Mouse (Mus musculus) layer of hippocampus, adult 9-11 months (tissue): ENCODE measurements around the gene Prdm15.

Experiments
- DNase-seq: peaks from one replicate; pipeline ENCODE4 v3.0.0; 2022

The Prdm15 gene

DNA sequence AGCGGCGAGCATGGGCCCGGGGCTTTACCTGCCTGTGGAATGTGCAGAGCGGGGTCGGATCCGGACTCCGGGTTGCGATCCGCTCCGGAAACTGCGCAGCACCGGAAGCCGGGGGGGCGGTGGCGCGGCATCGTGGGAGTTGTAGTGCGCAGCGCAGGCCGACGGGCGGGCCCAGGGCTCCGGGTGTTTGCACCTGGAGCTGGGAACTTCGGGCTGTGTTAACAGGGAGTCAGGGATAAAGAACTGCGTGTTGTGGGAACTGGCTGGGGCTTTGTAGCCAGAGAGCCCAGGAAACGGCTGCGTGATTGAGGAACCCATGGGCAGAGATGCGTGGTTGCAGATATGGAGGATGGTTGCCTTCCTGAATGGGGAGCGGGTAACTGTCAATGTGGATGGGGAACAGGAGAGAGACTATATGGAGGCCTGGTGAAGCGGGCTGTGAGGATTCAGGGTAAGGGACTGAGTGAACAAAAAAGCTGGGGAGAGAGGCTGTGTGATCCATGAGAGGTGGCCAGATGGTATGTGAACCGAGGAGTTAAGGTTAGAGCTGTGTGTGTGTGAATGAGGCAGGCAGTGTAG lies at the start of gene Prdm15:
Gene Prdm15, minus strand, starts transcription at position 110 of the 579 bp plus-strand sequence.
- DNase-seq: peak; percentile 85

DNA sequence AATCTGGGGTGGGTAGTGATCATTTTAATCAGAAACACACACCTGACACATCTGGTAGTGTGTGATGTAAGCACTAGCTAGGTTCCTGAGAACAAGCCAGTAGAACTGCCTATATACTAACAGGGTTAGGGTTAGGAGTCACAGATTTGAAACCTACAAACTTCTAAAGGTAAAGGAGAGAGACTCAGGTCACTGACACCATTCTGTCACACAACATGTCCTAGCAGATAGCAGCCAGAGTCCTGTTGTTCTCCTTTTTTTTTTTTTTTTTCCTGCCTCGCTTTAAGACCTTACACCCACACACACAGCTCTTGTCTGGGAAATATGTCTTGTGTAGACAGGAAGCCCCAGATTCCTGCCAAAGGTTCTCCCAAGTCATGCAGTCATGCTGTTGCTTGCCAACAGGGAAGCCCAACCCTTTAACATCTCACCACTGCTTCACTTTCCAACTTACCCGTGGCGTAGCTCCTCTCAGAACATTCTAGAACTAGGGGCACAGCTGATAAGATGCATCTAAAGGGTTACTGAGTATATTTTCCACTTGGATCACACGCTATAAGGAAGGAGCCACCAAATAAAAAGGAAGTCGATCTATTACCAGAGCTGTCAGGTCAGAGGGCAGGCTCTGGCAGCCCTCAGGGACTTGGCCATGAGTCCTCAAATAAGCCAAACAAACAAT lies 45.8 kb upstream of the Prdm15 start:
- DNase-seq: no peak

DNA sequence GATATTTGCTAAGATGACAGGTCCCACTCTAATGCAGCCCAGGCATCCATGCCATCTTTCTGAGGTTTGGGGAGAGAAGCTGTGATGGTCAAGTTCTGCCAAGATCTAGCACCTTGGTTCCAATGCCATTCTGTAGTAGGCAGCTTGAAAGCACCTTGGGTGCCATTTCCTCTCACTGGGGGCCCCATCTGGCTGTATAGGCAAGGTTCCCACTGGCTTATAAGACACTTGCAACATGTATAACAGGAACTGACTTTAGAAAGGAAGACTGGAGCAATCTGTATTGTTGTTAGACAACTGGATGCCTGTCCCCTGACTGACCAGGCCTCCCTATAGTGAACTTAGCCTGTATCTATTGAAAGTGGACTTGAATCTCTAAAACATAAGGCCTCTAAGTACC lies 36.1 kb upstream of the Prdm15 start:
- DNase-seq: no peak

DNA sequence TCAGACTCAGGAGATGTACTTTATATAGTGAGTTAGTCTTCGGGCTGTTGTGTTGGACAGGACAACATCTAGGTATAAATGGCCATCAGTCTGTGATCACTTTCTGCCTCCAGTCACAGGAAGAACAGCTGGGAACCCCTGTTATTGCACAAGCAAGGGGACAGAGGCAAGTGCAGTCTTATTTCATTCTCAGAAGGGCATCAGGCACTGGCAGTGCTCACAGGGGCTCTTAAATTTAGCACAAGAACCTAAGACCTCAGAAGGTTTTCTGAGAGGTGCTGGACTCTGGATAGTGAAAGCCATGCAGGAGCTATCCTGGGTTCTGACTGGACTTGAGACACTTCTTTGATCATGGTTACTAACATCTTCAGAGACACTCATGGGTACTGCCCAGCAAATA lies 32.0 kb upstream of the Prdm15 start:
- no peak for DNase-seq

DNA sequence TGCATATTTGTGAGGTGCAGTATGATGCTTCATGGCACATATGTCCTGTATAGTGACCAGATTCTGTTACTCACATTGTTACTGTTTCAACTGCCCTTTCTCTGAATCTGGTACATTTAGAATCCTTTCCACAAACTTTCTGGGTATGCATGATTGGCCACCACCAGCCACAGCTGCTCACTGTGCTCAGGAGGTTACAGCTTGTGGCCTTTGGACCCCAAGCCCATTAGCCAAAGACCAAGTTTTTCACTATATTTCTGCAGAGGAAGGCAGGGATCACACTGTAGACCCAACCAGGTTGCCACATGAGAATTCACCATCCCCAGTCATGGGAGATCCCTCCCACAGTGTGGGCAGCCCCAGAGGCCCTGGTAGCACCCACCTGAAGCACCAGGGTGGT lies 31.2 kb upstream of the Prdm15 start:
- no peak for DNase-seq

DNA sequence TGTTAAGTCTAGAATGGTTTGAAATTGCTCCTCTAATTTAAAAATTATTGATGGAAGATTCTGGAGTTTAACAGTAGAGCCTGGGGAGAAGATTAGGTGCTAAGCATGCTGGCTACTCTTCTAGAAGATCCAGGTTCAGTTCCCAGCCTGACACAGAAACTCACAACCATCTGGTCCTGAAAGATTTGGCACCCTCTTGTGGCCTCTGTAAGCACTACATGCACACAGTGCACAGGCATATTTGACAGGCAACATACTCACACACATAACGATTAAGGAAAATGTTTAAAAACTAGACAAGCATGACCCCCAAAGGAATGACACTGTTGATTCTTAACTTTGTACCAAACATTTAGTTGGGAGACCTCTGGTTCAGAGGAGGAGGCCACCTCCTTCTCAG lies 27.5 kb upstream of the Prdm15 start:
- DNase-seq: no peak

DNA sequence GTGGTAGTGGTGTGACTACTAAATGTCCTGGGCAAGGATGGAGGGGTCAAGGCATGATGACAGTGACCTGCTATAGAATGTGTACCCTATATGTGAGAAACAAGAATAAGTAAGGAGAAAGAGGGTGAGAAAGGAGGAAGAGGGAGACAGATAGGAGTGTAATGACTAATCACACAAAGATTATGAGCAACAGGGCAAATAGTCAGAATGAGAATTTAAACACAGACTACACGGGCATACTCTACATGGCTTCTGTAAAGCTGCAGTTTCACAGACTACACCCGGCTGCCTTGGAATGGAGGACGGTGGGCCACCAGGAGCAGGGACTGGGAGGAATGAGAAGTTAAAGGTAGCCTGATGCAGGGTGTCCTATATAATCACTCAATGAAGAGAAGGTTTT lies 25.9 kb upstream of the Prdm15 start:
- DNase-seq: no peak

DNA sequence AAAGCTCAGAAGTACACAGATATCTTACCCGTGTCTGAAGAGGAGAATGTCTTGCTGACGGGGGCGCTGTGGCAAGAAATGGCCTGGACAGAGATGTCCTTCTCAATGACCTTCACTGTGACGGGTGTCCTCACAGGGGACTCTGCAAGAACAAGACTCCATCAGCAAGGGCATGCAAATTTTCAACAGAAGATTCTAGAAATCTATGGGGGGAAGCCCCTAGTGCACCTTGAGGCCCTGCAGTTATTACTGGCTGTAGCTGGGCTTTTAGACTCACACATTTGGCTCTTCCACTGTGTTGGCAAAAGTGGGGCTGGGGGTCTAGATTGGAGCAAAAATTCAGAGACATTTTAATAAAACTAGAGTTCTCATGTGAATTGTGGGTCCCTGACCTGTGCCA lies 23.5 kb upstream of the Prdm15 start:
- no peak for DNase-seq

DNA sequence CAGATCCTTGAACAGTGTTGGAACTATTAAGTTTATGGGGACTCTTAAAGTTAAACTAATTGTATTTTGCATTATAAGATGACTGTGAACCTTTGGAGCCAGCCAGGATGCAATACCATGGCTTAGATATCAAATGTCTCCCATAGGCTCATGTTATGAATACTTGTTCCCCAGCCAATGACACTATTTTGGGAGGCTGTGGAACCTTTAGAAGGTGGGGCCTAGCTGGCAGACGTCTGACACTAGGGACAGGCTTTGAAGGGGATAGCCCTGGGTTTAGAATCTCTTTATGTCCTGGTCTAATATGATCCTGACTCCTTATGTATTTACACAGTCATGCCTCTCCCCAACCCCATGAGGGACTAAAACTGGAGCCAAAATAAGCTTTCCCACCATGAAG lies 22.7 kb upstream of the Prdm15 start:
- no peak for DNase-seq

DNA sequence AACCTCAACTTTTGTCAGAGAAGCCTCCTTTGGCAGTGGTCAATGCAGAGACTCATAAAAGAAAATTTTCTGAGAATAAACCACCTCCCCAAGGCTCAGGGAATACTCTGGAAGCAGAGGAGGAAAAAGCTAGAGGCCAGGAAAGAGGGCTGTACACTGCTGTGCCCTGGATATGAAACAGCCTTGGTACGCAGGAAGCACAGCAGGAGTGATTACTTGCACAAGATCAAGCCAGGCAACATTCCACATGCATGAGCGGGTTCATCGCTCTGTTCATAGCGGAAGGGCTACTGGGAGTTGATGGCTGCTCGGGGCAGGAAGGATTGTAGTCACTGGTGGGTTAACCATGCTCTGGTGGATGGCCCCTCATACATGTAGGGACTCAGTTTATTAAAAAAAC lies 21.0 kb upstream of the Prdm15 start:
- no peak for DNase-seq

DNA sequence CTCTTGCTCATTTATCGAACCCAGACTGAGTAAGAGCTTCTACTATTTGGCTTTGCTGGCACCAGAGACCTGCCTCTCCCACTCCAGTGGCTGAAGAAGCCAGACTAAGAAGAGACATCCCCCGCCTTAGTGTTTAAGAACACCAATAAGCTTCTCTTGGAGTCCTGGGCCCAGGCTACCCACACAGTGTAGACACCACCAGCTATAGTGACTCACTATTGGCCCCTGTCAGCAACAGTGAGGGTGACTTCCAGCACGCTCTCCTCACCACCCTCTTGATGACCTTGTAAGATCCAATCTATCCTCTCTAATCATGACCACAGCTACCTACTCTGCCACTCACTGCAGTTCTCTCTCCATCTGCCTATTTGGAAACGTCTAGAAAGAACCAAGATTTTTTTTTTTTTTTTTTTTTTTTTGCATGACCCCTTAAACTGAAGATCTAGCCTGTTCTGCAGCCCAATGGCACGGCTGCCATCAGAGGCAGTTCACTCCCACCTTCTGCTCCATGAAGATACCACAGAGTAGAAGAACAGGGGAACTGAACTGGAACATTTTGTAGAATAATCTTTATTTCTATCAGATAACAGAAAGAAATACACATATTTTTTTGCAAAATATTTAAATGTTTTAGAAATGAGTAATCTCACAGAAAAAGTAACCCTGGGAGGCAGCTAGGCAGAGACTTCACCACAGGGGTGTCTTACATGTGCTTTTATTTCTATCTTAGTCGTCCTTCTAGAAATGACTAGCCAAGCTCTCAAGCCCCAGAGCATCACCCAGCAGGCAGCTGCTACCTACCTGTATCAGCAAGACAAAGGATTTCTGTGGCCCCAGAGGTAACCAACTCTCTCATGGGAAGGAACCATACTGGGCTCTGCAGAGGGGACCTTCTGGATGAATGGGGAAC lies 17.8 kb upstream of the Prdm15 start:
- no peak for DNase-seq

DNA sequence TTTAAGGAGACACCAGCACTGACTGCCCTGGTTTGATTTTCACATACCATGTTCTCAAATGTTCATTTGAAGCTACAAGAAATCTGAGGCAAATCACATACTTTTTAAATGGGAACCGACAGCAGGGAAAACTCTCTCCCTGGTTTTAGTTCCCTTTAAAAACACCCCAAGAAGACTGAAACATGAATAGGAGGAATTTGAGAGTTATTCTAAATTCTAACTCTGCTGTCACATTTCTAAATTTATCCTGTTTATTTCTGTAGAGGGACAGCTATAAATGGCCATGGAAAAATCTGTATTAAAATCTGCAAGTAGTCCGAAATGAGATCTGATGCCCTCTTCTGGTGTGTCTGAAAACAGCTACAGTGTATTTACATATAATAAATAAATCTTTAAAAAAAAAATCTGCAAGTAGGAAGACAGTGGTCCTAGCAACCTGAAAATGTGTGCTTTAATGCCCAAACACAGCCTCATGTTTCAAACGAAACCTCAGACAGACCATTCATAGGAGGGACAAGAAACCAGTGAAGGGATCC lies 12.3 kb upstream of the Prdm15 start:
- DNase-seq: no peak

DNA sequence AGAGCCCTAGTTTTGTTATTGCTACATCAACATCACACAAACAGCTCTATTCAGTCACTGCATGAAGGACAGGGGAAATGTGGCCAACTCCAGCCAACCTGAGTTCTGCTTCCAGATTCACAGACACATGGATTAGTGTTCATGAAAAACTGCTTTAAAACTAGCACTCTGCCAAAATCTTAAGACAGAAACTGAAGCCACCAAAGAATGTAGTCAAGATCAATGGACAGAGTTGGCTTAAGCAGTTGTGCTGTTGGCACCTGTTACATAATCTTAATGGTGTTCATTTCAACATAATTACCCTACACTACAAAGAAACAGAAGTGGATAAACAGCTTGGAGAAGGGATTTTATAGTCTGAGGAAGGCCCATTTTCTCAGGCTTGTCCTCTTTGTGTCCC lies 4.4 kb upstream of the Prdm15 start:
- no peak for DNase-seq

DNA sequence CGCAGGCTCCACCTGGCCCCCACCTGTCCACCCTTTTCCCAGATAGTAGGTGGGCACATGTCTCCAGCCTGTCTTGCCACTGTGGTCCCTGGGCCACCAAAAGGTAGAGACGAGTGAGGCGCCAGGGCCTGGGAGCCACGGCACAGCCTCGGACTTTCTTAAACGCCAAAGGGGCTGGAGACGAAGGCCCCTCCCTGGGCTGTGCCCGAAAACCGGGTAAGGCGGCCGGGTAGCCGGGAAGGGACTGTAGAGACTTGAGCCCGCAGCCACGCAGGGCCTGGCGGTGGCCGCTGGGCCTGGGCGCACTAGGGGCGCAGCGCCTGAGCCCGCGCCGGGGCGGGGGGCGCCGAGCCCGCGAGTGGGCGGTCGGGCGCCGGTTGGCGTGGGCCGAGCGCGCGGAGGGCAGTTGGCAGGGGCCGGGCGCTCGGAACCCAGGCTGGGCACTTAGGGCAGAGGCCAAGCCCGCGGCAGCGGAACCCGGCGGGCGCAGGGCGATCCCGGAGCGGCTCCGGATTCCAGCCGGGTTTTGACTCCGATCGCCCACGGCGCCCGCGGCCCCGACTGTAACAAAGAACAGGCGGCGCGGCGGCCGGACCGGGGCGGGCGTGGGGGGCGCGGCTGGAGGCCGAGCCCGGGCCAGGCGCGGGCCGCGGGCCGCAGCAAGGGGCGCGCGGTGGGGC lies 449 bp downstream of the Prdm15 start:
- DNase-seq: peak; percentile 88

DNA sequence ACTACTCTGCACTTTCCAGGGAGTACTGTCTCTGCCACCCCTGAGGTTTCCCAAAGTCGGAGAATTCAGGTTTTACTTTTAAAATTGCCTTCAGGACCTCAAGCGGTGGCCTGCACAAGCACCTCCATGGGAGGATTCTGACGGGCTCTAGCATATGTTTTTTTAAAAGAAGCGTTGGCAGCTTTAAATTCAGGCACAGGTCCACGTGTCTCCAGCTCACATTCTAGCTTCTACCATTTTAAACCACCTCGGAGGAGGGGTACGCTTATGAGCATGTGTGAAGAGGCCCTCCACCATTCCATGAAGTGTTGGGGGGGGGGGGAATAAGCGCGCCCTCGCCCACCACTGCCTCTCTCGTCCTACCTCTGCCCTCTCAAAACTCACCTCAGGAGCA lies 986 bp downstream of the Prdm15 start:
- peak; percentile 61 for DNase-seq

DNA sequence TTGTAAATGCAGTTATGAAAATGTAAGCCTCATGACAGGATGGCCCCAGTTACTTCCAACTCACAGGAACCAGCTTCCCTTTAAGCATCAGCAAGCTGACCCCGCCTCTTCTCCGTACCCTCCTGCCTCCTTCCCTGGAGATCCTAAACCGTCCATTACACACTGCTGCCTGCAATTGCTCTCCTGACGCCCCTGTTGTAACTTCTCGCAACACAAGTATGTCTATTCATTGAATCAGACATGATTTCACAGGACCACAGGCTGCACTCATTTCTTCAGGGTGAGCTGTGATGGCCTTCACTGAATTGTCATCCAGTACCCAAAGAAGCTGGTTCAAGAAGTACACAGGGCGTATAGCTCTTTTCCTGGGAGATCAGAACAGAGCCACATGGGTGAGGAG lies 2.8 kb downstream of the Prdm15 start:
- no peak for DNase-seq

DNA sequence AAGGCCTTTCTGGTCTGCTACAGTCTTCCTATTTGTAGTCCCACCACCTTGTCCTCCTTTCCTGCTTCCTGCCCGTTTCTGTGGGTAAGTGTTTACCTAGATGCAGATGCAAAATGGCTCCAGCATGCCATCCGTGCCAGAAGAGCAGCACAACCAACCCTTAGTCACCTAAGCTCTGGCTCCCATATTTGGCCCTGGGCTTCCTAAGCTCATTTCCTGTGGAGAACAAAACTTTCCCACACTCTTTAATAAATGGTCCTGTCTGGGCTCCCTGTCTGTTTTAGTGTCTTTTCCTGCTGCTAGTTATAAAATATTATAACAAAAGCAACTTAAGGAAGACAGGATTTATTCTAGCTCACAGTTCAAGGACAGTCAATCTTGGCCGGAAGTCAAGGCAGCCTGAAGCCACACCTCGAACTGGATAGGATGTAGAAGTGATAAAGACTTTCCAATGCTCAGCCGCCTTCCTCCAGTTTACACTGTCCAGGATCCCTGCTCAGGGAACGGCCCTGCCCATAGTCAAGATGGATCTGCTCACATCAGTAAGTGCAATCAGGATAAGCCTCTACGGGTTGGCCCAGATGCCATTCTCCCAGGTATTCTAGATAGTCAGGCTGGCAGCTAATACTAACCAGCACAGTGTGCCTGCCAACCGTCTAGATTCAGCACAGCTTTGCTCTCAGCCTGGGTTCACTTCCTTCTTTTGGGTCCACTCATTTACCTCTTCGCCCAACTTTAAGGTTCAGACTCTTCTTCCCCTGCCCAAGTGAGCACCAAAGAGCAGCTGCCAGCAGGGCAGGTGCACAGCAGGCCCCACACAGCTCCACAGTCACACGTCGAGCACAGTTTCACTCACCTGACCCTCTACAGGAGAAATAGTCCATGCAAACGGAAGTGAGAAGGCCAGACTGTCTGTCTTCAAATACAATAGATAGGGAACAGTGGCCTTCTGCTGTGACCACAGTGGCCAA lies 6.4 kb downstream of the Prdm15 start:
- no peak for DNase-seq

DNA sequence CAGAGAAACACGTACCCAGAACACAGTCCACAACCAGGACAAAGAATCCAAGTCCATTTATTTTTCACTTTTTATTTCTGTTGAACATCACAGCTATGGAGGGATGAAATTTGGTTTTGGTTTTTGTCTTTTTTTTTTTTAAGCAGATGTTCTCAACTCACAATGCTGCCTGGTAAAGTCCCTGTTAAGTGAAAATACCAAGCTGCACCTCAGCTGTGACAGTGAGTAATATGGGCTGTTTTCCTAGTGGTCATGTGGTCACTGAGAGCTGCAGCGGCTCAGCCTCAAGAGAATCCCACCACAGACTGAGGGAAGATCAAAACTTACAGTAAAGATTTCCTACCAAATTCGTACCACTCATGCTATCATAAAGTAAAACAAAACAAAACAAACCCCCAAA lies 19.5 kb downstream of the Prdm15 start:
- DNase-seq: no peak

DNA sequence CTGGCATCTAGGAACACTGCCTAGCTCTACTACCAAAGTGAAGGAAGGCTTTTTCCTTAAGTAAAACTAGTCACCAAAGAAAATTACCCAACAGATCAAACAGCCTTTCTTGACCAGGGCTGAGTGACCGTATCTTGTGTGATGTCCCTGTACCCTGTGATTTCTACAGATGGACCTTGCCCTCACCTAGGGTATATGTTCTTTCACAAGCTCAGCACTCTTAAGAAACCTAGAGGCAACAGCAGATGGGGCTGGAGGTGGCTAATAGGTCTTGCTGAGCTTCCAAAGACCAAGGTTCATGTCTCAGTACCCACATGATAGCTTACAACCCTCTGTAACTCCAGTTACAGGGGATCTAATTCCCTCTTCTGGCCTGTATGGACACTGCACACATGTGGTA lies 23.4 kb downstream of the Prdm15 start:
- DNase-seq: no peak

DNA sequence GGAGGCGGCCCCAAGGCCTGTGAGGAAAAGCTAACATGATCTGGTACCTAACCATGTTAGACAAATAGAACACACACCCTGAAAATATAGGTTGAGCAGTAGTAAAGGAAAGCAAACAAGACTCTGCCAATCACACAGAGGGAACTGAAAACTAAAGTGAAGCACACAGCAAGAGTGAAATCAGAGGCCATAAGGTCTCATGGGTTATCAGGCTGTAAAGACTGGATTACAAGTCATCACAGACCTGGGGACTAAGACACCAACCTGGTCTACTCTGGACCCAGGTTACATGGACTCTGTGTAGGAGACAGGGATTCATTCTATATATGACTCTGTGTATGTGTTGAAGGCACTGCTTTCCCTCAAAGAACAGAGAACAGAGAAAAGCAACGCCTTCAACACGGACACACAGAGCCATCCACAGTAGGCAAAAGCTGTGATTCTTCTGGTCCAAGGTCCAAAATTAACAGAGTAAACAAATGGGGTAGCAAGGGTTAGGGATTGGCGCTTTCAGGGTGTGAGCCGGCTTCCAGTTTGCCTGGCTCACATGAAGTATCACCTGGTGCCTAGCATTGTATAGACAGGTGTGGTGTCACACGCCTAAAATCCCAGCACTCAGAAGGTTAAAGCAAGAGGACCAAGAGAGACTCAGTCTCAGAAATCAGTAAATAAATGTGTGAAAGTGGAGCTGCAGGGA lies 28.2 kb downstream of the Prdm15 start:
- DNase-seq: no peak

DNA sequence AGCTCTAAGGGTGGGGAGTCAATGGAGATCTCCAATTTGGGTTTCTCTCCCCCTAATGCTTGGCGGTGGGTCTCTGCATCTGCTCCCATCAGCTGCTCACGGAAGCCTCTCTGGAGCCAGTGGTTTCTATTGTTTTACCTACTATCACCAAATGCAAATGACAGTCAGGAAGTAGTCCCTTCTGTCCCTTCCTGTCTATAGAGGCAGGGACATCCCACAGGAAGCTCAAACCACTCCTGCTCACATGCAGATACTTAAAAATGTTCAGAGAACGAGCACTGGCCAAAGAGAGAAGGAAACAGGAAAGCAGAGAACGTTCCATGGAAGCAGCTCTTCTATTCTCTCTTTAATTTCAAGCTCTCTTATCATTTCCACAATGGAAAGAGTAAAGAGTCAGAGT lies 32.1 kb downstream of the Prdm15 start:
- no peak for DNase-seq
